Mouse (Mus musculus) CH12F3 (cell line): Measurements from ENCODE around the gene Pdzph1.

Experiments used
- in situ Hi-C: fragments of 300-500 bp; cut with MboI; formaldehyde crosslinking; loops from 2 replicates; pipeline ENCODE4 v1.14.3; 2020; ENCODE audit warnings: low sequenced_read_pairs

Pdzph1 gene

DNA sequence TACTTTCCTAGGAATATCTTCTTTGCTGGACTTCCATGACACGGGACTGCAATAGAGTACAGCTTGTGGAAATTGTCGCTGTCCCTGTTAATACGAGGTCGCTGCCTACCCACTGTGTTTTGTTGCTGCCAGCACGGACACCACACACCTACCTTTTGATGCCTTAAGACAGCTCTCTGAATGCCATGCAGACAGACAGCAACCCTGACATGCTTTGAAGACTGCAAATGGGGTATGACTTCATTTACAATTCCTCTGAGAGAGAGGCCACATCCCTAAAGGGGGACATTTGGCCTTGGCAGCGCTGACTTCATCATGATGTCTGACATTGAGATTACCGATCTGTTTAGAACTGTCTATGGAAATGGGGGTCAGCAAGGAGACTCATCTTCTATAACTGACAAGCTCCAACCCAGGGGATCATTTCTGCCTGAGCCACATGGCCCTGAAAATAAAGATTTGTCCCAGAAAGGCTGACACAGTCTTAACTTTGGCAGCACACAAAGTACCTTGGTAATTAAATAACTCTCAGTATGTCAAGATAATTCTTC is 67.8 kb downstream of the Pdzph1 start:
- in situ Hi-C loops, result no loop called here

DNA sequence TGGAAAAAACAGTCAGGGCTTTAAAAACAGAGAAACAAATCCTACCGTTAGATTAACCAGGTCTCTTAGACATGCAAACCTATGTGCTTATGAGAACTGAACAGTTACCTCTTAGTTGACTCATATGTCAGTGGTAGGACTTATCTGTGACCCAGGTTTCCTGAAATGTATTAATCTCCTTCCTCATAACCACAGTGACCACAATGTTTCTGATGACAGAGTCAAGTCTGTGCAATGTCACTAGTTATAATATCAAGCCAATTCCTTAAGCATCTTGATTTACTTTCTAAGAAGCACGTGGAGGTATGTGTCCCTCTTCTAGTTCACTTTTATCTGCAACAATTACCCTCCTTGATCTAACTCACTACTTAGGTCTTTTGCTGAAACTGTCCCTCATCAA is 68.4 kb downstream of the Pdzph1 start:
- in situ Hi-C loops, result no loop called here

- in situ Hi-C loops, result no loop called here
Observed at GRCm38 (mm10) chr17:58919927-58920326, 71.2 kb downstream of the Pdzph1 start.

DNA sequence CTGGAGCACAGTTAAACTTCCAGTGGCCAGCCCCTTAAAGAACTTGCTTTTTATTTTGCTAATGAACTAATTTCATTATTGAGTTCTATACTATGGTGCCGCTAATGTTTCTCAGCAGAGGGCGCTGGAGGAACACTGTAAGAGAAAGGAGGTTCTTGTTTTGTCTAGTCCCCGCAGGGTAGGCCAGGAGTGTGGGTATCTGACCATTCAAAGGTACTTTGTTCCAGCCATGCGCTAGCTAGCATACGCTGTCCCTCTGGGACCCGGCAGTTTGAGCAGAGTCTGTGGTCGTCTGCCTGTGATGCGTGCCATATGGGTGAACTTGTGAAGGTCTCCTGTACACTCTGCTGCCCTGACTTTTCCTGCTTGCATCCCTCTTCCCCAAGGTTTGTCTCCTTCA is 72.1 kb downstream of the Pdzph1 start:
- in situ Hi-C loops, result no loop called here

DNA sequence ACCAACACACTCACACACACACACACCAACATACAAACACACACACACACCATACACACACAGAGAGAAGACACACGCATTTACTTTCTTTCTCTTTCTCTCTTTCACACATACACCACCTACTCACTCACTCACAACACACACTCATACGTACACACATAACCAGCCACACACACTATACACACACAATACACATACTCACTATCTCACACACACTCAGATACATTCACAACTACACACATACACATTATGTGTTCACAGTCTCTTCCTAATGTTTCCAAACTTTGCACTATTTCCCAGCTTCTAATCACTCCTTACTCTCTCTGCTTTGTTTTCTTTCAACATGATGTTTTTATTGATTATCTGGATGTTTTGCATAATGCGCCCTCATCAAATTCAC is 72.6 kb downstream of the Pdzph1 start:
- in situ Hi-C loops, result no loop called here

DNA sequence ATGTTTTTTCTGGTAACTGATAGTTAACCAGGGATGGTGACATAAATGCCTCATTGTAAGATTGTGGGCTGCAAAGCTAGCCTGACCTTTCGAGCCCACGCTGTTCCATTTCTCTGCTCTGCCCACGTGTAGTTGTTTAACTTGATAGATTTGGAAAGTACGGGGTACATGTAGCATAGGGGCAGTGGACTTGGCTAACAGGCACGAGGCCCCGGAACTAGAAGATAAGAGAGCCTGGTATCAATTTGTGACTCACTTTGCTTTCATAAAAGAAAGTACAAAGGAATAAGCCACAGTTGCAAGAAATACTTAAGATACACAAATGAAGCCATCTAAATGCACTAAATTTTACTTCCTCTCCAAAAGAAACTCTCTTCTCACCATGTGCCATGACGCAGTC is 79.6 kb downstream of the Pdzph1 start:
- in situ Hi-C loops, result no loop called here

DNA sequence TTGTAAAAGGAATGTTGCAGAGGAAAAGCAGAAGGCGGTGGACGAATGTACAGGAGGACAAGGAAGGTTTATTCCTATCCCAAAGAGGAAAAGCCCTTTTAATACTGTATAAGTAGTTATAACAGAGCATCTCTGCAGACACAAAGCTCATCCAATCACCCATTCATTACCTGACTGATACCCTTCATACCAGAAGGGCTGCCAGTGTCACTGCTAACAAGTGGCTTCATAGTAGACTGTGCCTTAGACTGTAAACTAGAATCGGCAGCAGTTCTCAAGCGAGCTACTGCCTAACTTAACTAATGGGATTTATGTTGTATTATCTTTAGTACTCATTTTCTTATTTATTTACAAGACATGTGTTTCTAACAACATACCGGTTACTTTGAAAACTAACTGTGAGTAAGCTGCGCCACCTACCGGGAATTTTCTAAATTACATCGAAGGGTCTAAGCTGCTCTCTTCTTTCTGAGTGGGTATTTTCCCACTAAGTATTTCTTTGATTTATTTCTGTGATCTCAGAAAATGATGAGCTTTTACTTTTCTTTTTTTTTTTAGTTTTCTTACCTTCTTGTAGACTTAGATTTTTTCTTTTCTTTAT is 82.0 kb downstream of the Pdzph1 start:
- in situ Hi-C loops, result no loop called here

GRCm38 (mm10) chr17:58906001-58906400 is 85.2 kb downstream of the Pdzph1 start:
- in situ Hi-C loops, result no loop called here

- in situ Hi-C loops, result loop anchor here (10.0 kb wide), 1 partner anchor 1117 kb away; no protein-coding TSS in a partner anchor
Observed at GRCm38 (mm10) chr17:58891488-58892210, 99.5 kb downstream of the Pdzph1 start.

- in situ Hi-C loops, result loop anchor here (10.0 kb wide), 1 partner anchor 1115 kb away; no protein-coding TSS in a partner anchor
Observed at GRCm38 (mm10) chr17:58889905-58890645, 101.1 kb downstream of the Pdzph1 start.

- in situ Hi-C loops, result no loop called here
Observed at GRCm38 (mm10) chr17:58884393-58884792, 106.8 kb downstream of the Pdzph1 start.

- in situ Hi-C loops, result no loop called here
Observed at GRCm38 (mm10) chr17:58873356-58873755, 117.8 kb downstream of the Pdzph1 start.

GRCm38 (mm10) chr17:58870795-58871194 is 120.4 kb downstream of the Pdzph1 start:
- in situ Hi-C loops, result no loop called here
